Mouse (Mus musculus): ENCODE measurements around the gene Hist1h1d.
A peak's percentile ranks its signal among the peaks of the same experiment; 100 is the strongest.
"Not testable (repeated sequence)": the region's sequence is repeated elsewhere in the genome, so short reads cannot be mapped to it uniquely, and the experiment has no call there.

Hist1h1d gene

GRCm38 (mm10) chr13:23573034-23573897 lies 20.2 kb downstream of the Hist1h1d start:
- not testable (repeated sequence) for DNase-seq (ENCODE audit: low spot score)

DNA sequence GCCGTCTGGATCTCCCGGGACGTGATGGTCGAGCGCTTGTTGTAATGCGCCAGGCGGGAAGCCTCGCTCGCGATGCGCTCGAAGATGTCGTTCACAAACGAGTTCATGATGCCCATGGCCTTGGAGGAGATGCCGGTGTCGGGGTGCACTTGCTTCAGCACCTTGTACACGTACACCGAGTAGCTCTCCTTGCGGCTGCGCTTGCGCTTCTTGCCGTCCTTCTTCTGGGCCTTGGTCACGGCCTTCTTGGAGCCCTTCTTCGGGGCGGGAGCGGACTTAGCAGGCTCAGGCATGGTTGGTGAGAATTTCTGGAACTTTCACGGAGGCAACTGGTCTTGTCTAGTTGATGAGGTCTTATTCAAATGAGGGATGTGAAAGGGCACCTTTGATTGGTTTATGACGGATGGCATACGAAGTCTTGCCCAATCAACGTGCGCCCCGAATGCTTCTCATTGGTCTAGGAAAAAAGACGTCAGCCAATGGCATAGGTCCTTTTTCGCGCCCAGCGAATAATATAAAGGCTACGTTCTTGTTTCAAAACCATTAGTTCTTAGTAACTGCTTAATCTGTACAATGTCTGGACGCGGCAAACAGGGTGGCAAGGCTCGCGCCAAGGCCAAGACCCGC lies 20.9 kb downstream of the Hist1h1d start, which contains the start of the genes Hist1h2bf and Hist1h2ad:
Gene Hist1h2bf, minus strand, starts transcription at position 299 of the 627 bp plus-strand sequence.
Gene Hist1h2ad, plus strand, starts transcription at position 484 of the 627 bp plus-strand sequence.
- peak; percentile 66 for DNase-seq (ENCODE audit: low spot score)

DNA sequence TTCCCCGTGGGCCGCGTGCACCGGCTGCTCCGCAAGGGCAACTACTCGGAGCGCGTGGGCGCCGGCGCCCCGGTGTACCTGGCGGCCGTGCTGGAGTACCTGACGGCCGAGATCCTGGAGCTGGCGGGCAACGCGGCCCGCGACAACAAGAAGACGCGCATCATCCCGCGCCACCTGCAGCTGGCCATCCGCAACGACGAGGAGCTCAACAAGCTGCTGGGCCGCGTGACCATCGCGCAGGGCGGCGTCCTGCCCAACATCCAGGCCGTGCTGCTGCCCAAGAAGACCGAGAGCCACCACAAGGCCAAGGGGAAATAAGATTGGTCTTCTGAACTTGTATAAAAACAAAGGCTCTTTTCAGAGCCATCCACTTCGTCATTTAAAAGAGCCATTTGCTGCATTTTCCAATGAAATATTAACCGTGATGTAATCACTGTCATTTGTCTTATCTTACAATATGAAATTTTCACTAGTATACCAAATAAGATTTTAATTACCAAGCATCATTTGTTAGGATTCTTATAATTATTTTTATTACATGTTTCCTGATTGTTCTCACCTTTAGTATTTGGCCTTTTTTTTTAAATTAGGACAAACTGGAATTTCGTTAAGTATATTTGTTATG lies 21.6 kb downstream of the Hist1h1d start:
- DNase-seq (ENCODE audit: low spot score), result not testable (repeated sequence)

- DNase-seq (ENCODE audit: low spot score), result no peak
Observed at GRCm38 (mm10) chr13:23575271-23575851, 22.3 kb downstream of the Hist1h1d start, which contains the start of gene Hist1h3d. TSS of gene Hist1h3d (plus strand) at chr13:23575763.

- not testable (repeated sequence) for DNase-seq (ENCODE audit: low spot score)
Observed at GRCm38 (mm10) chr13:23575864-23576313, 22.8 kb downstream of the Hist1h1d start.

DNA sequence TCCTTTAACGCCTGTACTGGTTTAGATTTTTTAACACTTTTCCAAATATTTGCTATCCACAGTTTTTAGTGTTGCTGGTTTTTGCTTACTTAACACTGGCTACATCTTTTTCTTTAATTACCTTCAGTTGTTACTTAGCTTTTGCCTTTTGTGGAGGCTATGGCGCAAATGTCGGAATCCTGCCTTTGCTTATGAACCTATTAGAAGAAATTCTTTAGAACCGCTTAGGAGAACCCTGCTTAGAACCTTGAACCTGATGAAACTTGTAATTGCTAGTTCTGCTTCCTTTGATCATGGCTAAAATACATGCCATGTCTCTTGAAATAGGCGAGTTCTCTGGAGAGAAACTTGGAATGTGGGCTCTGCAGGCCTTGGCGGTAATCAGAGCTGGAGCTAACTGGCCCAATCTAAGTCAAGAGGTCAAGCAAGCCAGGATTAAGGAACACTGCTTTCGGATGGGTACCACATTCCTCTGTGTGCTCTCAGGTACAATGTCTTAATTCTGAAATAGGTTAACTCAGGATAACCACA lies 23.4 kb downstream of the Hist1h1d start:
- no peak for DNase-seq (ENCODE audit: low spot score)

GRCm38 (mm10) chr13:23576906-23577639 lies 24.0 kb downstream of the Hist1h1d start:
- DNase-seq (ENCODE audit: low spot score), result no peak

DNA sequence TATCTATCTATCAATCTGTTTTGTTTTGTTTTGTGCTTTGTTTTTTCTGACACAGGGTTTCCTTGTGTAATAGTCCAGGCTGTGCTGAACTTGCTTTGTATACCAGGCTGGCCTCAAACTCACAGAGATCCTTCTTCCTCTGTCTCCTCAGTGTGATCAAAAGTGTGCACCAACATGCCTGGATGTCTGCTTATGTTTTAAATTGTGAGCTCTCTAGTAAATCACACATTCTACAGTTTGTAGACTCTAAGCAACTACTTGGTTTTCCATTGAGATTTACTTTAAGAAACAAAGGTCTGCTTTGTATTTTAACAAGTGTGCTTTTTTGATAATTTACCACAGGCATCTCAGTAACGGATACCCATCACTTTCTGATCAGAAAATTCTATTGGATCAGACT lies 24.8 kb downstream of the Hist1h1d start:
- DNase-seq (ENCODE audit: low spot score), result no peak

- peak; percentile 94 for DNase-seq (ENCODE audit: low spot score)
Observed at GRCm38 (mm10) chr13:23581408-23582218, 28.6 kb downstream of the Hist1h1d start, which contains the start of gene Hist1h4d. TSS of gene Hist1h4d (plus strand) at chr13:23581598.

DNA sequence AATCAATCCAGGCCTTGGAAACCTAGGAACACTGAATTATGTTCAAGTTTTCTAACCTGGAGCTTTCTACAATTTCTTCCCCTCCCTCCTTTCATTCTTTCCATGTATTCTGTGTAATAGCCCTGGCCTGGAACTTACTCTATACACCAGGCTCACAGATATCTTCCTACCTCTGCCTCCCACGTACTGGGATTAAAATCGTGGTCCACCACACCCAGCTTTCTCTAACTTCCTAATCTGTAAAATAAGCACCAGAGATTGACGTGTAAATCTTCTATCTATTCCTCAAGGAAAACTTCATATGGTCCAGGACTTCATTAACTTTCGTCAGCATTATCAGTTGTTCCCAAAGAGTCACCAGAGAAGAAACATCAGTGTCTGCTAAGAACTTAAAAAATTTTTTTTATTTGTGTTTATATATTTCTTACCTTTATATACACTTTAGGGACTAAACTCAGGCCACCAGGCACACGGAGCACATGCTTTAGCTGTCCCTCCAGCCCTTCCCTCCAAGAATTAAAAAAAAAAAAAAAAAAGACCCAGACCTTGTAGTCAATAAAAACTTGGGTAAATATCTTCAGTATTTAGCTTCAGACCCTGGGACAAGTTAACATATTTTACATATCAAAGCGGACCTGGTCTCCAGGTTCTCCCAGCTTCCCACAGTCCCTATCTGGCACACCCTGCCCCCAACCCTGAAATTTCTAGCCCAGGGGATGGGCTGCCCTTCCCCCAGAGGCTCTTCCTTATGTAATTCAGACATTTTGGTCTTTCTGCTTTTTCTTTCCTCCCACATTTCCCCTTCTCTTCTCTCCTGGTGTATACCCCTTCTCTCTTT lies 29.4 kb downstream of the Hist1h1d start:
- no peak for DNase-seq (ENCODE audit: low spot score)

DNA sequence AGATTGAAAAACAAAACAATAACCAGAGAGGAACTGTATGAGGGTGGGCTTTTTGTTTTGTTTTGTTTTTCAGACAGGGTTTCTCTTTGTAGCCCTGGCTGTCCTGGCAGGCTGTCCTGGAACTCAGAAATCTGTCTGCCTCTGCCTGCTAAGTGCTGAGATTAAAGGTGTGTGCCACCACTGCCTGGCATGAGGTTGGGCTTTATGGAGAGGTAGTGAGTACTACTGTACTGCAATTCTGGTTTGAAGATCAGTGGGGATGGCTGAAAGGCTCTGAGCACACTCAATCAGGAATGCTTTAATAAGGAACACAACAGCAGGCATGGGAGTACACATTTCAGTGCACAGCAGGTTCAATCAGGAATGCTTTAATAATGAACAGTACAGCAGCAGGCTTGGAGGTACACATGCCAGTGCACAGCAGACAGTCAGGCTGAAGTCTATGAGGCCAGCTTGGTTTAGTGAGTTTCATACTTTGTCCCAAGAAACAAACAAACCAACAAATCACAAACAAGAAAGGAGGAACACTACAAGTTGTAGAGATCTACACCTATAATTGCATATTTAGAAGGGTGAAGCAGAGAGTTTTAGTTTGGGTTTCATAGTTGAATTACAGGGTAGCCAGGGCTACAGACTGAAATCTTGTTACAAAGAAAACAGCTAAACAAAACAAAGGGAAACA lies 30.5 kb downstream of the Hist1h1d start:
- no peak for DNase-seq (ENCODE audit: low spot score)

DNA sequence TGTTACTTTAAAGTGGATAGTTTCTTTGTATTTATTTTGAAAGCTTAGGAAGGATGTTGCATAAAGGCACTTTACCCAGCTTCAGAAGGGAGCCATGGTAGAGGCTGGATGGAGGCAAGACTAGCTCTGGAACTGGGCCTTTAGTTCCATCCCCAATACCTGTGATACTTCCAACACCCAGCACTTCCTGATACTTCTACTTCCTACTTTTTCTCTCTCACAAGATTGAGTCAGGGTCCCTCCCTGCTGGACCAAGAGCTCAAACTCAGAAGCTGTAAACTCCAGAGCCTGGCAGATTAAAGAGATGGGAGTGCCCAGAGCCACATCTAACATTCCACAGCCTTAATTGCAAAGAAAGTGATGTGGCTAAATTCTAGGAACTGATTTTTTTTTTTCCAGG lies 31.3 kb downstream of the Hist1h1d start:
- DNase-seq (ENCODE audit: low spot score), result no peak

DNA sequence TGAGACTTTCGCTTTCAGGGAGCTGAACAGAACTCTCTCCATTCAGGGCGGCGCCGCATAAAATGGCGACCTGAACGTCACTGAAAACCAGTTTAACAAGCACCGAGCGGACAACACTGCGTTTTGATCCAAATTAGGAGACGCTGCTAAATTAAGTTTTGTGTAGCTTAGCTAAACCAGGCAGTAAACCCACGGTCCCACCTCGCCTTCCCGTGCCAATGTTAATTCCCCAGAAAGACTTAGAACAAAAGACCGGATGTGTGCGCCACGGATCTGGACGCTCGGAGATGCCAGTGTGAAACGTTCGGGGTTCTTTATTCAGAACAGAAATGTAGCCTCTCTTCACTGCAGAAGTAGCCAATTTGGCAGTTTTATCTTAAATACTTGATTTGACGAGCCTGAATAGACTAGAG lies 32.0 kb downstream of the Hist1h1d start:
- DNase-seq (ENCODE audit: low spot score), result peak; percentile 65

DNA sequence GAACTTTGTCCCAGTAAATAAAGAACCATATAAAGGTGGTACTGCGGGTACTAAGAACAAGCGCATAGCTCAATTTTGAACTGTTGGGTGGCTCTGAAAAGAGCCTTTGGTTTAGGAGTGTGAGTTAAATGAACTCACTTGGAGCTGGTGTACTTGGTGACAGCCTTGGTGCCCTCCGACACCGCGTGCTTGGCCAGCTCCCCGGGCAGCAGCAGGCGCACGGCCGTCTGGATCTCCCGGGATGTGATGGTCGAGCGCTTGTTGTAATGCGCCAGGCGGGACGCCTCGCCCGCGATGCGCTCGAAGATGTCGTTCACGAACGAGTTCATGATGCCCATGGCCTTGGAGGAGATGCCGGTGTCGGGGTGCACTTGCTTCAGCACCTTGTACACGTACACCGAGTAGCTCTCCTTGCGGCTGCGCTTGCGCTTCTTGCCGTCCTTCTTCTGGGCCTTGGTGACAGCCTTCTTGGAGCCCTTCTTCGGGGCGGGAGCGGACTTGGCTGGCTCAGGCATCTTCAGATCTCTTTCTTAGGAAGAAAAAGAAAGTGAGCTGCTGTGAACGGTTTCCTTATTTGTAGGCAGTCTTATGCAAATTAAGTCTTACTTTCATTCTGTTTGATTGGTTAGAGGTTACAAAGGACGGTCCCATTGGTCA lies 32.5 kb downstream of the Hist1h1d start:
- peak; percentile 51 for DNase-seq (ENCODE audit: low spot score)

GRCm38 (mm10) chr13:23586099-23586939 lies 33.3 kb downstream of the Hist1h1d start:
- DNase-seq (ENCODE audit: low spot score), result no peak

DNA sequence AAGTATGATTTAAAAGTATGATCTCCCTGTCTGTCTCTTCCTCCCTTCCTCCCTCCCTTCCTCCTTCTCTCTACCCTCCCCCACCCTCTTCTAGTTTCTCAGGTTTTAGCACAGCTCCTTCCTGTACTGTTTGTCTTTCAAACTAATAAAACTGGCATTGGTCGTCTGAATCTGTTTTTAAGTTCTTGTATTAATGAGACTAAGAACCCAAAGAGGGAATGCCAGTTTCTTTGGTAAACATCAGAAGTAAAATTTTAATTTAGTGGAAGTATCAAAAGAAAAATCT lies 33.8 kb downstream of the Hist1h1d start:
- DNase-seq (ENCODE audit: low spot score), result no peak

- no peak for DNase-seq (ENCODE audit: low spot score)
Observed at GRCm38 (mm10) chr13:23591206-23591605, 38.1 kb downstream of the Hist1h1d start.
